Mouse (Mus musculus) midbrain, embryonic 12.5 days (tissue): ENCODE measurements around the gene Dctn3. TPM values are rescaled to one million over a fixed set of nuclear protein-coding genes. Genes with fewer than 3 reads are reported as not detected.

Experiments used
- ATAC-seq: fragments of 200-750 bp; cut with Nextera tagmentation; 2 replicates; pipeline ENCODE4 v1.8.0; 2017; ENCODE audit warnings: low read depth, moderate TSS enrichment, moderate library complexity; ENCODE audit not compliant: low FRiP score
- H3K27ac ChIP-seq: fragments of 300-500 bp; sonication (generic); replicated peaks from 2 replicates; pipeline ENCODE4 v1.5.1; 2016; ENCODE audit warnings: mild to moderate bottlenecking
- H3K27me3 ChIP-seq: fragments of 300-500 bp; sonication (generic); 2 replicates; pipeline ENCODE4 v1.6.1; 2016; ENCODE audit warnings: mild to moderate bottlenecking
- H3K36me3 ChIP-seq: fragments of 300-500 bp; sonication (generic); 2 replicates; pipeline ENCODE4 v1.6.1; 2016
- H3K4me1 ChIP-seq: fragments of 300-500 bp; sonication (generic); 2 replicates; pipeline ENCODE4 v1.6.1; 2016
- H3K4me2 ChIP-seq: fragments of 300-500 bp; sonication (generic); replicated peaks from 2 replicates; pipeline ENCODE4 v1.6.1; 2016; ENCODE audit warnings: mild to moderate bottlenecking, moderate library complexity
- H3K4me3 ChIP-seq: fragments of 300-500 bp; sonication (generic); 2 replicates; pipeline ENCODE4 v1.5.1; 2016; ENCODE audit warnings: mild to moderate bottlenecking
- H3K9ac ChIP-seq: fragments of 300-500 bp; sonication (generic); replicated peaks from 2 replicates; pipeline ENCODE4 v1.6.1; 2016; ENCODE audit warnings: mild to moderate bottlenecking, moderate library complexity
- H3K9me3 ChIP-seq: fragments of 300-500 bp; sonication (generic); 2 replicates; pipeline ENCODE4 v1.6.1; 2016; ENCODE audit warnings: mild to moderate bottlenecking
- WGBS: fragments of 180-500 bp; shearing (Covaris S2); methylation state at CpG from one replicate; pipeline ENCODE4 v1.1.7; 2016; 5-methylcytosine and 5-hydroxymethylcytosine counted together
- polyA plus RNA-seq: library from polyadenylated mRNA; unstranded; fragments of >200 nt; fragmentation: Nextera tagmentation; extraction: Ambion mirVana; gene quantifications from 2 replicates; pipeline ENCODE4 v1.2.1, GENCODE M21; 2016

Dctn3 gene
- polyA plus RNA-seq, 1 experiment from 2014 or later: 184 TPM

GRCm38 (mm10) chr4:41757321-41757720 is 34.4 kb upstream of the Dctn3 start:
- no peak overlapping the region for H3K4me3 ChIP-seq
- H3K27ac ChIP-seq: no peak overlapping the region
- no peaks in the 10 kb centered on the region for H3K27me3 ChIP-seq
- H3K4me2 ChIP-seq: no peak overlapping the region
- H3K4me1 ChIP-seq: peaks cover 37% of the 10 kb centered on the region
- WGBS: 93% methylated on average over 13 of the region's 13 CpGs
- no peaks in the 10 kb centered on the region for H3K9me3 ChIP-seq
- no peaks in the 10 kb centered on the region for H3K36me3 ChIP-seq
- no peak for ATAC-seq
- no peak overlapping the region; the same call in 1 of the 2 replicates for H3K9ac ChIP-seq

- H3K9me3 ChIP-seq: no peaks in the 10 kb centered on the region
- H3K4me1 ChIP-seq: peaks cover 28% of the 10 kb centered on the region
- ATAC-seq: no peak
- H3K4me2 ChIP-seq: peak overlapping the region; percentile 79
- H3K27me3 ChIP-seq: peaks cover 6% of the 10 kb centered on the region
- no peak overlapping the region for H3K27ac ChIP-seq
- H3K36me3 ChIP-seq: no peaks in the 10 kb centered on the region
- peak overlapping the region; percentile 65; the same call in 1 of the 2 replicates for H3K9ac ChIP-seq
- H3K4me3 ChIP-seq: peak overlapping the region; percentile 65
- 79% methylated on average over 8 of the region's 8 CpGs for WGBS
Measured at GRCm38 (mm10) chr4:41756440-41756839, 33.5 kb upstream of the Dctn3 start.

- Histone ChIP-seq H3K9ac (peak within 1 kb of the TSS; percentile 65), H3K9me3 (no peaks in the 10 kb centered on the region), H3K27me3 (peaks cover 6% of the 10 kb centered on the region), H3K36me3 (no peaks in the 10 kb centered on the region), H3K27ac (peak within 1 kb of the TSS; percentile 64), H3K4me3 (peak within 1 kb of the TSS; percentile 65), H3K4me1 (peaks cover 20% of the 10 kb centered on the region), H3K4me2 (peak within 1 kb of the TSS; percentile 79)
- ATAC-seq: peak; percentile 66
- WGBS: 0% methylated on average over 57 of the region's 57 CpGs
Measured at GRCm38 (mm10) chr4:41755338-41756305, 32.7 kb upstream of the Dctn3 start, which contains the start of gene Sigmar1. Gene Sigmar1 (minus strand): TSS chr4:41756157.

- Histone ChIP-seq H3K4me2 (peak within 1 kb of the TSS; percentile 79), H3K9me3 (no peaks in the 10 kb centered on the region), H3K27ac (peak within 1 kb of the TSS; percentile 64), H3K4me1 (peaks cover 12% of the 10 kb centered on the region), H3K27me3 (peaks cover 6% of the 10 kb centered on the region), H3K9ac (peak within 1 kb of the TSS; percentile 65), H3K36me3 (no peaks in the 10 kb centered on the region), H3K4me3 (peak within 1 kb of the TSS; percentile 65)
- WGBS: 15% methylated on average over 14 of the region's 14 CpGs
- peak; percentile 63 for ATAC-seq
Measured at GRCm38 (mm10) chr4:41754797-41755337, 31.9 kb upstream of the Dctn3 start, which contains the start of gene Galt. Gene Galt (plus strand): TSS chr4:41755228.

GRCm38 (mm10) chr4:41745021-41745420 is 22.1 kb upstream of the Dctn3 start:
- ATAC-seq: no peak
- 61% methylated on average over 1 of the region's 1 CpGs for WGBS

GRCm38 (mm10) chr4:41744131-41744530 is 21.2 kb upstream of the Dctn3 start:
- Histone ChIP-seq H3K4me2 (no peak overlapping the region), H3K9ac (no peak overlapping the region), H3K36me3 (peaks cover 4% of the 10 kb centered on the region), H3K4me1 (peaks cover 16% of the 10 kb centered on the region), H3K9me3 (peaks cover 18% of the 10 kb centered on the region; the same call in 1 of the 2 replicates), H3K27me3 (no peaks in the 10 kb centered on the region; the same call in 1 of the 2 replicates), H3K4me3 (no peak overlapping the region), H3K27ac (no peak overlapping the region)
- ATAC-seq: no peak
- 70% methylated on average over 2 of the region's 2 CpGs for WGBS

More at GRCm38 (mm10) chr4:41745021-41745420, 22.1 kb upstream of the Dctn3 start:
- Histone ChIP-seq H3K9me3 (peaks cover 18% of the 10 kb centered on the region; the same call in 1 of the 2 replicates), H3K9ac (no peak overlapping the region), H3K4me2 (no peak overlapping the region), H3K27ac (no peak overlapping the region), H3K4me1 (peaks cover 9% of the 10 kb centered on the region), H3K4me3 (no peak overlapping the region), H3K27me3 (no peaks in the 10 kb centered on the region; the same call in 1 of the 2 replicates), H3K36me3 (no peaks in the 10 kb centered on the region)

- Histone ChIP-seq H3K27me3 (no peaks in the 10 kb centered on the region), H3K27ac (peak overlapping the region; percentile 69), H3K4me1 (peaks cover 16% of the 10 kb centered on the region), H3K36me3 (peaks cover 15% of the 10 kb centered on the region), H3K4me2 (peak overlapping the region; percentile 96), H3K9me3 (peaks cover 9% of the 10 kb centered on the region; the same call in 1 of the 2 replicates), H3K4me3 (peak overlapping the region; percentile 76), H3K9ac (peak overlapping the region; percentile 81)
- peak; percentile 97 for ATAC-seq
- under 1% methylated on average over 27 of the region's 27 CpGs for WGBS
Measured at GRCm38 (mm10) chr4:41741158-41741560, 18.2 kb upstream of the Dctn3 start.

- WGBS: 1% methylated on average over 48 of the region's 48 CpGs
Measured at GRCm38 (mm10) chr4:41740380-41741157, 17.6 kb upstream of the Dctn3 start.

GRCm38 (mm10) chr4:41739260-41739659 is 16.3 kb upstream of the Dctn3 start:
- 0 out of 2 replicates have a peak overlapping the region, but pooled peaks have one; percentile 96 for H3K4me2 ChIP-seq
- H3K4me3 ChIP-seq: no peak overlapping the region
- 91% methylated on average over 13 of the region's 13 CpGs for WGBS
- H3K27ac ChIP-seq: no peak overlapping the region
- peaks cover 15% of the 10 kb centered on the region for H3K36me3 ChIP-seq
- no peak overlapping the region for H3K9ac ChIP-seq
- H3K27me3 ChIP-seq: 0 out of 2 replicates have a peak, but pooled peaks cover 5% of the 10 kb centered on the region
- peaks cover 16% of the 10 kb centered on the region for H3K4me1 ChIP-seq
- H3K9me3 ChIP-seq: no peaks in the 10 kb centered on the region
- ATAC-seq: no peak

More at GRCm38 (mm10) chr4:41740380-41741157, 17.6 kb upstream of the Dctn3 start:
- peak overlapping the region; percentile 81 for H3K9ac ChIP-seq
- peak overlapping the region; percentile 76 for H3K4me3 ChIP-seq
- peak overlapping the region; percentile 69 for H3K27ac ChIP-seq
- H3K9me3 ChIP-seq: 0 out of 2 replicates have a peak, but pooled peaks cover 3% of the 10 kb centered on the region
- peak overlapping the region; percentile 96 for H3K4me2 ChIP-seq
- H3K4me1 ChIP-seq: peaks cover 16% of the 10 kb centered on the region
- H3K27me3 ChIP-seq: no peaks in the 10 kb centered on the region
- H3K36me3 ChIP-seq: peaks cover 15% of the 10 kb centered on the region
- ATAC-seq: peak; percentile 86

- Histone ChIP-seq H3K9ac (no peak overlapping the region), H3K4me2 (no peak overlapping the region), H3K4me1 (peaks cover 16% of the 10 kb centered on the region), H3K4me3 (no peak overlapping the region), H3K36me3 (peaks cover 15% of the 10 kb centered on the region), H3K9me3 (no peaks in the 10 kb centered on the region), H3K27ac (no peak overlapping the region), H3K27me3 (peaks cover 11% of the 10 kb centered on the region)
- 63% methylated on average over 1 of the region's 1 CpGs for WGBS
- ATAC-seq: no peak
Measured at GRCm38 (mm10) chr4:41738256-41738603, 15.3 kb upstream of the Dctn3 start.

GRCm38 (mm10) chr4:41737602-41738255 is 14.8 kb upstream of the Dctn3 start:
- no peak; the same call in 1 of the 2 replicates for ATAC-seq
- H3K9me3 ChIP-seq: no peaks in the 10 kb centered on the region
- H3K4me1 ChIP-seq: peaks cover 16% of the 10 kb centered on the region
- H3K36me3 ChIP-seq: peaks cover 15% of the 10 kb centered on the region
- no peak overlapping the region for H3K4me3 ChIP-seq
- no peak overlapping the region for H3K27ac ChIP-seq
- H3K9ac ChIP-seq: no peak overlapping the region
- no peak overlapping the region for H3K4me2 ChIP-seq
- WGBS: 50% methylated on average over 8 of the region's 8 CpGs
- H3K27me3 ChIP-seq: peaks cover 16% of the 10 kb centered on the region
